Mouse (Mus musculus) gastrocnemius, postnatal 14 days (tissue): ENCODE results near the gene Rfng. TPM values are rescaled to one million over a fixed set of nuclear protein-coding genes. Genes with fewer than 3 reads are reported as not detected.
"Not testable (repeated sequence)": the region's sequence is repeated elsewhere in the genome, so short reads cannot be mapped to it uniquely, and the experiment has no call there.

Experiments
- DNase-seq: peaks from one replicate; pipeline ENCODE4 v3.0.0; 2021; ENCODE audit warnings: mixed read lengths
- intact Hi-C: fragments of 180-260 bp; cut with DNase I; formaldehyde crosslinking; loops from one replicate; pipeline ENCODE4 v1.15.1; 2025; ENCODE audit warnings: low total_unique reads
- long read RNA-seq, 2 experiments: library from polyadenylated mRNA; stranded (forward); transcript quantifications; one replicate each; pipeline ENCODE4 v2.0.0; 2021
- total RNA-seq, 2 experiments: library from RNA; stranded (reverse); gene quantifications; 2 replicates each; pipeline ENCODE4 v1.2.3; 2021

Rfng gene
- 1 to 10 TPM; 6.7 to 7.9 TPM for total RNA-seq
- long read RNA-seq, experiment 1, partial matches to known transcripts = 0 of 9 reads
- long read RNA-seq, experiment 1, other reads (novel, unspliced or antisense) = 7 of 9 reads
- long read RNA-seq, experiment 2, partial matches to known transcripts = 0 of 10 reads
- long read RNA-seq, experiment 2, other reads (novel, unspliced or antisense) = 8 of 10 reads

DNA sequence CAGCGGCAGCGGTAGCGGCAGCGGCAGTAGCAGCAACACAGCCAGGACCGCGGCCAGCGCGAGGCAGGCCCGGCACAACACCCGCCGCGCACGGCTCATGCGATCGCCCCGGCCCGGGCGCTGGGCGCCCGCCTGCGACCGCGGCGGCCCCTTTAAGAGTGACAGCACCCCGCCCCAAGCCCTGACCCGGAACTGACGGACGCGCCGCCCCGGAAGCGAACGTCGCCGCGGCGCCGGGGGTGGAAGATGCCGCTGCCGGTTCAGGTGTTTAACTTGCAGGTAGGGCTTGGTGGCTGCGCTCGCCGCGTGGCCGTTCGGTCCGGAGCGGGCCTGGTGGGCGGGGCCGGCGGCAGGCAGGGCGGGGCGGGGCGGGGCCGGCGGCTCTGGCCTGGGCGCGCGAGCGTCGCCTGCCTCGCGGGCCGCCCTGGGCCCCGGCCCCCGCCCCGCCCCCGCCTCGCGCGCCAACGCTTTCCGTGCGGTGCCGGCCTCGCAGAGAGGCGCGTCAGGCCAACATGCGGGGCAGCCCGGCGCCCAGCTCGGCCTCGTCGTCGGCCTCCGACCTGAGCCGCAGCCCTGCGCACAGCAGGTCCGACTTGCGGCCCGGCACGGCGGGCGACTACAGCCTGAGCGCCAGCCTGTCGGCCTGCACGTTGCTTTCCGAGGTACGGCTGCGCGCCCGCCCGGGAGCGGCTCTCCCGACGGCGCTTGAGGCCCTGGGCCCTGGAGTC, at the start of gene Rfng, which contains the start of gene Gps1:
Rfng (minus strand) TSS at position 144 of the 728 bp plus-strand sequence.
Gps1 (plus strand) TSS at position 209 of the 728 bp plus-strand sequence.
- peak; percentile 83 for DNase-seq
- intact Hi-C loops = no loop called here

- DNase-seq, intact Hi-C loops: not testable (repeated sequence)
Measured at GRCm38 (mm10) chr11:120832962-120833361, 49.0 kb upstream of the Rfng start.

DNA sequence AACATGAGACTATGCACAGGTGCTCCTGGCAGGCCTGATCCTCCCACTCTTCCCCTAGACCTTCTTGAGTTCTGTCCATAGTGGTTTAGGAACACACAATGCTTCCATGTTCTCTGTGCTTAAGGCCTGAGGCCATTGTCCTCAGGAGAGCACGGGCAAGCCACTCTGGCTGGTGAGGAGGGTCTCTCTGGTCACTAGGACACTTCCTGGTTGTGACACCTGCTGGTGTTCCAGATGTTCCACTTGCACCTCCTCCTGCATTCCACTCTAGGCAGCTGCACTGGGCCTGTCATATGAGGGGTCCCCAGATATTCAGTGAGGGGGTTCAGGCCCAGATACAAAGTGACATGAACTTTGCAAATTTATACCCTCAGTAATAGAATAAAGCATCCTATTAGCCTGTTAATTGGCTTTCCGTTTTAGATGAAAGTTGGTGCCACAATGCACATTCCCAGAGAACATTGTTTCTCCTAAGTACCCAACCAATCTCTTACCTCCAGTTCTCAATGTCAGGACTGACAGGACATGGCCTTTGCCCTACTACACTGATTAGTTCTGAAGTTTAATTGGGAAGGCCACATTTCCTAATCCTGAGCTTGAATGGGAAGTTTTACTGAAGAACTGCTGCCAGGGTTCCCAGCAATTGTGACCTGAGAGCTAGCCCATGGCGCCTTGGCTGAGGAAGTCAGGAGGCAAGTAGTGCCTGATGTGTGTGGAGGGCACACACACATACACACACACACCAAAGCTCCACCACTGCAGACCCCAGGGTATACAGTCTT, 47.8 kb upstream of the Rfng start:
- intact Hi-C loops = no loop called here
- no peak for DNase-seq

DNA sequence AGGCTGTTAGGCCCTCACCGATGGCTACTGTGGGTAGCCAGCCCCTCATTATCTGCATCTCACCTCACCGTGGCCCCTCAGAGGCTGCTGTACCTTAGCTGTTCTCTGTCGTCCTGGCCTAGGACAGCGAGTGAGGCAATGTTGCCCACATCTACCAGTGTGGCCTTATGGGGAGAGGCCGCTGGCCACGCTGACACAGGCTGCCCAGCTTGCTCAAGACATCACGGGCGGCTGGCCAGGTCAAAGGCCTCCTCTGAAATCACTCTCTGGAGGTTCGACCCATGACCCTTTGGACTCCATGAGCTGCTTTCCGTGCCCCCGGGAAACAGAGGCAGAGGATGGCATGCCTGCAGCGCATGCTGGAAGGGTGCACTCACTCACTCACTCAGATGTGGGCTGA, 46.7 kb upstream of the Rfng start:
- intact Hi-C loops = no loop called here
- DNase-seq = peak; percentile 4

- DNase-seq = peak; percentile 2
- intact Hi-C loops = loop anchor here (10.0 kb wide), 1 partner anchor 65 kb away; no protein-coding TSS in a partner anchor
Measured at GRCm38 (mm10) chr11:120829757-120830532, 45.9 kb upstream of the Rfng start.

GRCm38 (mm10) chr11:120828416-120828815, 44.4 kb upstream of the Rfng start:
- no peak for DNase-seq
- intact Hi-C loops = loop anchor here (10.0 kb wide), 1 partner anchor 66 kb away; no protein-coding TSS in a partner anchor

DNA sequence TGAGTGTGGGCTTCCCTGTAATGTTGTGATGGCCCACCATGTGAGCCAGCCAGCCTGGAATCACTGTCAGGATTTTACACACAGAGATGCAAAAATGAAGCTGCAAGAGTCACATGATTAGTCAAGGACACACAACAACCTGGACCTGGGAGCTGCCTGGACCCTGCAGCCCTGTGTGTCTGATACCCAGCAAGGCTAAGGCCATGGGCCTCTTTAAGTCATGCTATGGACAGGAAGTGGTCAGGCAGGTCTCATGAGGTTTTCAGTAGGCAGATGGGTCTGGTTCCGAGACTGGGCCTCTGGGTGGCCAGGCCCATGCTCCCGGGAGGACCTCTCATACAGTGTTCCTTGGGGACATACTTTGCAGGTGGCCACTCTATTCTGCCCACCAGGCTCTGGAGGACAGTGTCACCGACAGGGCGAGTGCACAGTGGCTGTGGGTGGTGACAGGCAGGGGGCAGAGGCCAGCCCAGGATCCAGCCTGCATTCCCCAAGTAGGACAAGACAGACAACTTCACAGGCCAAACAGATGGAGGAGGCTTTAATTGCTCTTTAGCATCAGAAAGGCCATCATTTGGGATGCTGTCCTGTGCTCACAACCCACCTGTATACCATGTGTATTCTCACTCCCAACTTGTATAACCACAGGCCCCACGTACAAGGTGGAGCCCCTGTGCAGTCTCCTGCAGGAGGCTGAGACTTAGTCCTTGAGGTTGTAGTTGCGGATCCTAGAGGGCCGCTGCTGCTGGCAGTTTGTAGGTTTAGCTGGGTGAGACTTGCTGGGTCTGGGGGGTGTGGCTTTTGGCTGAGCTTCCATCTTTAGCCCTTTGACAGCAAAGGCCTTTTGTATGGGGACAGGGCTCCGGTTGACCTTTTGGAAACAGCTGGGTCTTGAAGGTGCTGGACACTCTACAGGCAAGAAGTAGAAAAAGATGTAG, 42.3 kb upstream of the Rfng start:
- peak; percentile 3 for DNase-seq
- intact Hi-C loops = loop anchor here (10.0 kb wide), 1 partner anchor 69 kb away; no protein-coding TSS in a partner anchor

GRCm38 (mm10) chr11:120825289-120825863, 41.4 kb upstream of the Rfng start:
- intact Hi-C loops = loop anchor here (10.0 kb wide), 1 partner anchor 69 kb away; no protein-coding TSS in a partner anchor
- peak; percentile 17 for DNase-seq

- intact Hi-C loops = loop anchor here (10.0 kb wide), 1 partner anchor 70 kb away; no protein-coding TSS in a partner anchor
- no peak for DNase-seq
Measured at GRCm38 (mm10) chr11:120824787-120825288, 40.8 kb upstream of the Rfng start.

DNA sequence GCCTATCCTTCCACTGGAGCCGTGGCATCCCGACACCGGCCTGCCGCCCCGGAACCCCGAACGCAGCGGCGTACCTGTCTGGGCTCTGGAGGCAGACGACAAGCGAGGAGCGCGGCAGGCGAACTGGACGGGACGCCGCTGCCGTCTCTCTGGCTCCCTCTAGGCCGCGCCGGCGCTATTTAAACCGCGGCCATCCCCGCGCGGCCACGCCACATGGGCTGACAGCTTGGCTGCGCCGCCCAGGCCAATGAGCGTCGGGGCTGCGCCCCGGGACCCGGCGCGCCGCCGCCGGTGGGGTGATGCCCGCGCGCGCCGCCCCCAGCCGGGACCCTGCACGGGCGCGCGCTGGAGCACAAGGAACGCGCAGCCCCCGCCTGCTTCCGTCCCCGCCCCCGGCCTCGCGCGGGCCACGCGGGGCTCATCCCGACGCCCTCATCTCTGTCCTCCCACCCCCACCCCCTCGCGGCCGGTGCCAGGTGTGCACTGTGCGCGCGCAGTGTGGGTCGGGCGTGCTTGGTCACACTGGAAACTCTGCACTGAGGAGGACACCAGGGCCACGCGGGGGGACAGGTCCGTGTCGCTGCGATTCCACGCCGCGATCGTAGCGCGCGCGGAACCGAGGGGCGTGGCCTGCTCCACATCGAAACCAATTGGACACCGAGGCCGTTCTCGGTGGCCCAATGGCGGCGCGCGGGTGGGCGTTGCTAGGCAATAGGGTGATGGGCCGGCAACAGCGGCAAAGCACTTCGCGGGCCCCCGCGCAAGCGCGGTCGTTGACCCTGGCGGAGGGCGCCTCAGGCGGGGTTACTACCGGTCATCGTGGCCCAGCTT, 40.2 kb upstream of the Rfng start, which contains the start of gene Fasn:
Fasn (minus strand) TSS at position 592 of the 831 bp plus-strand sequence.
- intact Hi-C loops = loop anchor here (10.0 kb wide), 1 partner anchor 71 kb away; no protein-coding TSS in a partner anchor
- peak; percentile 98 for DNase-seq

DNA sequence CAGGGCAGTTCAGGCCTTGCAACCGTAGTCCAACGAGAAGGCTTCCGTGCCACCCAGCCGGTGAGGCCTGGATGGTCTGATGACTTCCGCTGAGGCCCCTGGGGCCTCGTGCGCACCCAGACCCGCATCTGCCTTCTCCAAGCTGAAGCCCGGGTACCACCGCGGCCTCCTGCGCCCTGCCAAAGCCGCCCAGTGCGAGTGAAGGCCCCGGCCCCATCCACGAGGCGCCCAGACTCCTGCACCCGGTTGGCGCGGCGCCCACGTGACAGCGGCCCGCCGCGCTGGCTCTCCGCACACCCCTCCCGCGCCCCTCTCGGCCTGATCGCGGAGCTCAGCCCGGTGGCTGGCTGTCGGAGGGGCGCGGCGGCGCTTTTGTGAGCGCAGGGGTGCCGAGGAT, 39.5 kb upstream of the Rfng start:
- peak; percentile 66 for DNase-seq
- intact Hi-C loops = loop anchor here (10.0 kb wide), 1 partner anchor 71 kb away; no protein-coding TSS in a partner anchor

GRCm38 (mm10) chr11:120822831-120823550, 39.0 kb upstream of the Rfng start:
- peak; percentile 30 for DNase-seq
- intact Hi-C loops = loop anchor here (10.0 kb wide), 1 partner anchor 72 kb away; no protein-coding TSS in a partner anchor

DNA sequence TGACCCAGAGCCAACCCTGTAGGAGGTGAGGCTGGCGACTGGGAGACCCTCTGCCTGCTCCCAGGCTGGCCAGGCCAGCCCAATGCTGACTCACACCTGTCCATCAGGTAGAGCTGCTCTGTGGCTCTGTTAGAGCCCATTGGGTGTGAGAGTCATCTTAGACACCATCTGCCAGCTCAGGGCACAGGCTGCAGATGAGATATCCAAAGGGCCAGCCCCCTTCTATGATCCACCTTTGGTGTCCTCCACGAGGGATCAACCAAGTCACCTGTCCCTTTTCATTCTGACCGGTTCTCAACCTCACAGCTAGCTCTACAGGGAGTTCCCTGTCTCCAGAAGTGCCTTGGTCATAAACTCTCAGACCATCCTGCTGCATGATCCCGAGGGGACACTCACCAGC, 38.3 kb upstream of the Rfng start:
- intact Hi-C loops = loop anchor here (10.0 kb wide), 1 partner anchor 72 kb away; no protein-coding TSS in a partner anchor
- peak; percentile 2 for DNase-seq

DNA sequence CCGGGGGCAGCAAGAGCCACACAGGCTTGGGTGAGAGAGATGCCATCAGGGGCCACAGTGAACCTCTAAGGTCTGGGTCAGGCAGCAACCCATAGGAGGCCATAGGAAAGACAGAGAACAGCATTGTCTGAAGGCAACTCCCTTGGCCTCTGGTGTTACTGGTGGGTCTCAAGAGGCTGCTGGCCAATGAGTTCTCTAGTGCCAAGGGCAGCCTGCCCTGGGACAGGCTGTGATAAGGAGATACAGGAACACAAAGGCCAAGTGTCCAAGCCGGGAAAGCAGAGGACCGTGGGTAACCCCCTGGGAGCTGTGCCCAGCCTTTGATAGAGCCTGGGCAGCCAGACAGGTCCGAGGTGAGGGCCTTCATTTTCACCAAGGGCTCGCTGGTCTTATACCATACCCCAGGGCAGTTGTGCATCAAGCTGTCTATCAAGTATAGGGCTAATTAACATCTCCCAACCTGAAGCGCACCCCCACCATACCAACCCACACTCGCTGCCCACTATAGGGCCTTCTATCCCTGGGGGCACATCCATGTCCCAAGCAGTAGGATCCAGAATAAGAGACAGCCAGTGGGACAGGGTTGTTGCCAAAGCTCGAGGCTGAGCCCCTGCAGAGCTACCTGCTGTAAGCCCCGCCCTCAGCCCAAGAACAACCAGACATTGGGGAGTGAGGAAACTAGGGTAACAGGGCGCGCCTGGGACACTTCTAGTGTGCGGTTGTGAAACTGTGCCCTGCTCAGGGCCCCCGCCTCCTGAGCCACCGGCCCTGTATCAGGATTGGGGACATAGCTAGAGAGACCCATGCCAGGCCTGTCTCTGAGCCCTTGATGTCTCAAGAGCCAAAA, 37.3 kb upstream of the Rfng start:
- intact Hi-C loops = loop anchor here (10.0 kb wide), 1 partner anchor 74 kb away; no protein-coding TSS in a partner anchor
- DNase-seq = peak; percentile 7

DNA sequence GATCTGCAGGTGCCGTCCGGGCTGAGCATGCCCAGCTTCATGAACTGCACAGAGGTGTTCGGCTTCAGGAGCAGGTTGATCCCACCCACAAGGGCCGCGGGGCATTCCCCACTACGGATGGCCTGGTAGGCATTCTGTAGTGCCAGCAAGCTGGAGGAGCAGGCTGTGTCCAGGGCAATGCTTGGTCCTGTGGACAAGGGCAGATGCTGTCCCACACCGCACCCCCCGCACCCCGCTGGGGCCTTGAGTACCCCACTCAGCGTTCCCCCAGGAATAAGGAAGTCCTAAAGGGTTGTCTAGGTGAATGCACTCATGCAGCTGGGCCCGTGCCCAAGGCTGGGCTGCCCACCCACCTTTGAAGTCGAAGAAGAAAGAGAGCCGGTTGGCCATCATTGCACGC, 36.5 kb upstream of the Rfng start:
- intact Hi-C loops = loop anchor here (10.0 kb wide), 1 partner anchor 74 kb away; no protein-coding TSS in a partner anchor
- peak; percentile 8 for DNase-seq
